Mouse (Mus musculus) lung, adult 2 months (tissue): ENCODE data around the gene Gtf3c3.

Experiments
- CTCF ChIP-seq: fragments of 200-500 bp; IDR thresholded peaks from 2 replicates; pipeline ENCODE4 v1.5.1; 2011; ENCODE audit warnings: mild to moderate bottlenecking, low read length, control low read depth; ENCODE audit not compliant: insufficient read depth
- POLR2A ChIP-seq: fragments of 200-500 bp; IDR thresholded peaks from 2 replicates; pipeline ENCODE4 v1.6.1; 2011; ENCODE audit warnings: low read depth, mild to moderate bottlenecking, control low read depth, low read length, borderline replicate concordance; ENCODE audit errors: extremely low read depth

- TF ChIP-seq CTCF (no peak), POLR2A (no peak)
Measured at GRCm38 (mm10) chr1:54448833-54449232, 10.1 kb upstream of the Gtf3c3 start.
